Mouse (Mus musculus) ES-CJ7 (cell line): ENCODE measurements around the gene Shd.

Experiments used
- DNase-seq: peaks from one replicate; pipeline ENCODE4 v3.0.0; 2011; ENCODE audit warnings: low read depth, low spot score

The Shd gene

DNA sequence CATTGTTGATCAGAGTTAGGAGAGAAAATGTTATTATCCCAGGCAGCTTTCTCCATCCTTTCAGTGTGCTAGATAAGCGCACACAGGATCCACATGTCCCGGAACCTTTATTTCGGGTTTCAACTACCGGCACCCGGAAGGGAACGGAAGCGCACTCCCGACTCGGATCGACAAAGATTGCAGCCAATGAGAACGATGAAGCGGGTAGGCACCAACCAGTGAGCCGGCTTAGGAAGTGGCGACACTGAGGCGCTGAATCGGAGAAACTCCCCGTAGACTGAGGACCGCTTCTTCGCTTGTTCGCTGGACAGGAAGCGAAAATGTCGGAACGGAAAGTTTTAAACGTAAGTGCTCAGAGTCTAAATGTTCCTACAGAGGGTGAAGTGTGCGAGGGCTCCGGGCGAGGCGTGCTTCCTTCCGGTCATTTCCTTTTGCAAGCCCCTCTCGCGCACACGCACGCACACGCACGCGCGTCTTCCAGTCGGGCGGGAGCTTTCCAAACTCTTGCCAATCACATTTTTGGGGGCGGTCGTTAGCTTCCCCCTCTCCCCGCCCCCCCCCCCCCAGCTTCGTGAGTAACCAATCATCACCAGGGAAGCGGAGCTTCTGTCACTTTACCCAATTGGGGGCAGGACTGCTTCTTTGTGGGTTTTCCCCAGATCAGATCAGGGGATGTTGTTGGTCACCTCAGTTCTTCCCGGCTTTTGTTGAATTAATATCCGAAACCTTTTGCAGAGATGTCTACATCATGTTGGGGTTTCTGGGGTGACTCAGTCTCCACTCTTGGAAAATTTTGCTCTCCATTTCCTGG, 11.1 kb upstream of the Shd start, which contains the start of gene Yju2:
Yju2 (plus strand) TSS at position 182 of the 811 bp plus-strand sequence.
- DNase-seq, result peak; percentile 97

DNA sequence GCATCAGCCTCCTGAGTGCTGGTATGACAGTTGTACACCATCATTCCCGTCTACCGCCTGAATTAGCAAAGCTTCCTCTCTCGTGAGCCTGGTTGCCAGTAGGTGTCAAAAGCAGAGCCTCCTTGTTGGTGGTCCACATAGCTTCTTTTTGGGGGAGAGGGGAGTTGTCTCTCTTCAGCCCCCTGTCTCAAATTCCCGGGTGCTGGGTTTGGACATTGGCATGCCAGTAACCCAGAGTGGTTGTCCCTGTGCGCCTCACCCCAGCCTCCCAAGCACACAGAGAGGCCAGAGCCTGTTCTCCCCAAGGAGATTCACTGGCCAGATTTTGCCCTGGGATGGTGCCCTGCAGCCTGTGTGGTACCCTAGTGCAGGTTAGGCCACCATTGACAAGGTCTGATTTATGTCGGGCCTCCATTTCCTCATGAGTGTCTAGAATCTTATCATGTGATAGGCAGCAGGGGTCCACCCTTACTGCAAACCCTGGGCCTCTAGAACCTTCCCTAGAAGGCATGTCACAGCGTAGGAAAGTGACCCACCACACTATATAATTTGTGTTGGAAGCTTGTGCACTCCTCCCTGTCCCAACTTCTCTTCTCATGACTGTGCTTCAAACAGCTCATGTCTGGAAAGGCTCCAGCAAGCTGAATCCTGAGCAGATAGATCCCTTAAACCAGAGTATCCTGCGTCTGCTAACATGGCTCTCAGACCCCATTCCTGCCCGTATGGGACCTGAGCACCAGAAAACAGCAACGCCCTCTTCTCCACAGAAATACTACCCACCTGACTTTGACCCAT, 10.1 kb upstream of the Shd start:
- DNase-seq, result no peak

DNA sequence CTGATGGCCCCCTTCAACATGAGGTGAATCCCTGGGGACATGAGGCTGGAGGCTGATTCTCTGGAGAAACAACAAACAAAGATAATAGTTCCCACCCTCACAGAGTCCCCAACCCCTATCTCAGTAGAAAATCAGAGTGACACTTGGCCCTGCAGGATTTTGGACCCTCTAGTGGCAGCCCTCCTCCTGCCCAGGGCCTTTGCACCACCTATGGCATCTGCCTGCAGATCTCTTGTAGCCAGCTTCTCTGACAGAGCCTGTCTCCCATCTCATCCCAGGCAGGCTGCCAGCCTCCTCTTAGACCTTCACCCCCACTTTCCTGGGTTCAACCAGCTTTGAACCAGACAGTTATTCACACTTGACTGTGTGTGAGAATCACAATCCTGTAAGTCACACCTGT, 9.5 kb upstream of the Shd start:
- DNase-seq, result no peak

DNA sequence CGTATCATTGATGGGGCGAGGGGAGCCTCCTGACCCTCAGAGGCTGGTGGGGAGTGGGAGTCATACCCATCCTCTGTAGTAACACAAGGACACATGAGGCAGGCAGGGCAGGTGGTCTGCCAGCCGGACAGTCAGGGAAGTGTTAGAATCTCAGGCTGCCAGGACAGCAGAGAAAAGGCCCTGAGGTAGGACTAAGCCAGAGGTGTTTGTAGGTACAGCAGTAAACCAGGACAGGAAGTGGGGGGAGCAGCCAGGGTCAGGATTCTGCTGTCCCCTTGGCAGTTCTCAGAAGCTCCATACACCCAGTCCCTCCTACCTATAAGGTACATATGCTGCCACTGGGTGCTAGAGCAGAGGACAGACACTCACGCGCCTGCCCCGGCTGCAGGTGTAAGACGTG, 8.6 kb upstream of the Shd start:
- no peak for DNase-seq

DNA sequence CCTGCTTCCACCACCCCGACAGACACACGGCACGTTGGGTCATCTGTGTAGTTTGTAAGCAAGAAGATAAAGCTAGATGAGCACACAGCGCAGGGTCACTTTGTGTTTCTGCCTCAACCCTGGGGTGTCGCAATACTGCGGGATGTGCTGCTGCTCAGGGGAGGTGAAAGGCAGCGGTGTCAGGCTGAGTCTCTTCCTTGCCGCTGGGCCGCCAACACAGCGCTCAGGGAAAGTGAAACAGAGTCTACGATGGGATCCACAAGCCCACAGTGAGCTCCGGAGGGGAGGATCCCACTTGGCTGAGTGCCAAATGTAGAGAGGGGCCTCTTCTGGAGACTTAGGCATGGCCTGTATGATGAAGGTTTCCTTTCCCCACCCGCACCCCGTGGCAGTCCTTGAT, 7.1 kb upstream of the Shd start:
- DNase-seq, result no peak

DNA sequence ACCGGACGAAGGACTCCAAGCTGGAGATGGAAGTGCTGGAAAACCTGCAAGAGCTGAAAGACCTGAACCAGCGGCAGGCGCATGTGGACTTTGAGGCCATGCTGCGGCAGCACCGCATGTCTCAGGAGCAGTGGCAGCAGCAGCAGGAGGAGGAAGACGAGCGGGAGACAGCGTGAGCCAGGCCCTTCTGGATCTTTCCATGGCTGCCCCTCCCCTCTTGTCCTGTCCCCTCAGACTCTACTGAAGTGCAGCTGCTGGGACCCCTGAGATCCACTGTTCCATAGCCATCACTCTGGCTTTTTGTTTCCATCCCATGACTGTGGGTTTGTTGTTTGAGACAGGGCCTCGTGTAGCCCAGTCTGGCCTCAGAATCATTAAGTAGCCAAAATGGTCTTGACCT, 5.8 kb upstream of the Shd start:
- no peak for DNase-seq

DNA sequence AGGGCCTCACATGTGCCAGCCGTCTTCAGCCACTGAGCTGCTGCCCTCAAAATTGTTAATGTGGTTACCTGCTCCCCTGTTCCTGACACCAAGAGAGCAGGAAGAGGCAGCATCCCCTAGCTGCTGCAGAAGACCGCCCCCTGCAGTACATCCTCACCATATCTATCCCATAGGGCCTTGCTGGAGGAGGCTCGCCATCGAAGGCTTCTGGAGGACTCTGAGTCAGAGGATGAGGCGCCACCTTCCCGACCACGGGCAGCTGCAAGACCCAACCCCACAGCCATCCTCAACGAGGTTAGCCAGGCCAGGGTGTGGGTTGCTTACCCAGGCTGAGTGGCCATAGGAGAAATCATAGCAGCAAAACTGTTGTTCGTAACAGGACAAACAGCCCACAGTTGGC, 5.3 kb upstream of the Shd start:
- DNase-seq, result no peak

DNA sequence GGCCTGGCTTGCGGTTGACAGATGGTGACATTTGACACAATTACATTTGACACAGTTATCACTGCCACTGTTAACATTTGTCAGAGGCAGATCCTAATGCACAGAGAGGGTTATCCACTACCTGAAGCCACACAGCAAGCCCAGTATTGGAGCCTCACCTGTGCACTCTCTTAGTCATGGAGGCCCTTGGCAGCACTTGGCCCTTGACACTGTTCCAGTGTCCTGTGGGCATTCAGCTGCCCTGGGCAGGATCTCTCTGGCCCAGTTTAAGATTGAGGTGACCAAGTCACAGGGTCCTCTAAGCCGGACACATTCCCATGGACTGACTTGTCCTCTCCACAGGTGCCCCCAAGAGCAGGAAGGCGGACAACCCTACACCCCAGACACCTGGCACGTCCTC, 3.1 kb upstream of the Shd start:
- DNase-seq, result no peak

DNA sequence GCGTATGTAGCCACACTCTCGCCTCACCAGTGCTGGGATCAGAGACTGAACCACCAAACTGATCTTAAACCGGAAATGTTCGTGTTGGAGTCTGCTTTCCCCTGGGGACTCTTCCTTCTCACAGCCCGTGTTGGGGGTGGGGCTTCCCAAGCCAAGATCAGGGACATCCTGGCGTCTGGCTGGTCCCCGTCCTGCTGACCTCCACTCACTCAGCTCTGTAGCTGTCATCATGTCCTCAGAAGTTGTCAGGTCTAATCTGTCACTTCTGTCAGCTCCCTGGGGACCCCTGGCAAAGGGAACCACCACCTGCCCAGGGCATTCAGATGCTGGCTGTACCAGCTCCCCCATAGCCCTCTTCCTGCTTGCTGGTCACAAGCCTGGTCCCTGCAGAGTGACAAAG, 2.1 kb upstream of the Shd start:
- no peak for DNase-seq

DNA sequence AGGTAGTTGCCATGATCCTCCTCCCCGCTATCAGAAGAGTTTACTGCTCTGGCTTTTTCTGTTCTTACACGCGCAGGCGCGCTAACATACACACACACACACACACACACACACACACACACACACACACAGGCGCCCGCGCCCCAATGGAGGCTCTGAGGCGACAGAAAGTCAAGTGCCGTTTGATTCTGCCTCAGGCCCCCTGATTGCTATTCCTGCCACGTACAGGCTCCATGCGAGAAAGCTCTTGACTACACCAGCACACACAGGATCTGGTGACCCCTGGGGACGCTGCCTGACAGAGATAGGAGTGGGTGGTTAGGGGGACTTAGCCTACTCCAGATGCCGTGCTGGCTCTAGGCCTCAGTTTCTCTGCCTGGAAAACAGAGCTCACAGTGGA, 707 bp upstream of the Shd start:
- no peak for DNase-seq

DNA sequence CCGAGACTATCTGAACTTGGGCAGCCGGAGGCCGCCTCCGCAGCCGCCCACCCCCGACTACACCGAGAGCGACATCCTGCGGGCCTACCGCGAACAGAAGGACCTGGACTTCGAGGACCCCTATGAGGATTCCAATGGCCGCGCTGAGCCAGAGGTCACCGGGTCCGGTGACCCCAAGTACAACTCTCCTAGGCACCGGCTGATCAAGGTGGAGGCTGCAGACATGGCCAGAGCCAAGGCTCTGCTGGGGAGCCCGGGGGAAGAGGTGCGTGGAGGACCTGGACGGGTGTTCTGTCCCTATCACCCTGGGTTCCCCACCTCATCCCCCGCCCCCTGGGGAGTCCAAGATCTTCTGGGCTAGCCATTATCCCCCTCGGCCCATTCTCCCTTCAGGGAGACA, 1.2 kb downstream of the Shd start:
- no peak for DNase-seq

DNA sequence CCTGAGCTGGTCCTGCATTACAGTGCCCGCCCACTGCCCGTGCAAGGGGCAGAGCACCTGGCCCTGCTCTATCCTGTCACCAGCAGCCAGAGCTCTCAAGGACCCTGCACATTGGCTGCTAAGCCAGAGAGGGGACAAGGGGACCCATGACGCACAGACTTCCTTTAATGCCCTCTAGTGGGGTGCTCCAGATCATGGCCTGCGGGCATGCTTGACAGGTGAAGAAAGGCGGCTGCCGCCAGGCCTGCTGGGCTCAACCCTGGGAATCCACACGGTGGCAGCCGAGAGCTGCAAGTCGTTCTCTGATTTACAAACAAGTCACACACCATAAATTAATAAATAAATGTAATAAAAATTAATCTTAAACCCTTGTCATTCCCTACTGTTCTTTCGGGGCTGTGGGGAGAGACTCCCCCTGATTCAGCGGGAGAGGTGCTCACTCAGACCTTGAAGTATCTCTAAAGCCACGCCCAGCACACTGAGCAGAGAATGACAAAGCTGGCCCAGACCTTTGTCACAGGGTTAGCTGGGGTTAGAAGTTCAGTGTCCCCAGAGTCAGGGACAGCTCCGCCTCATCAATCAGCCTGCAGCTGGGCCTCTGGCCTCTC, 6.1 kb downstream of the Shd start:
- DNase-seq, result peak; percentile 79

DNA sequence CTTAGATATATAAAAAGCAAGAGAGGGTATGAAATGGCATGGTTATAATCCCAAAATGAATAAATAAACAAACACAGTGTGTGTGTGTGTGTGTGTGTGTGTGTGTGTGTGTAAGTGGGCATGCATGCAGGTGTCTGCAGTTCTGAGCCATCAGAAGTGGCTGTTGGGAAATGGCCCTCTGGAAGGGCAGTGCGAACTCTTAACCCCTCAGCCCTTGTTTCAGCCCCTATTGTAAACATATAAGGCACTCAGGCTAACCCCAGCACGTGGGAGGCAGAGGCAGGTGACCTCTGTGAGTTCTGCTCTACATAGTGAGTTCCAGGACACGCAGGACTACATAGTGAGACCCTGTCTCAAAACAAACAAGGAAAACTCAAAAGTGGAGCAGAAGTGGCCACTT, 7.0 kb downstream of the Shd start:
- DNase-seq, result no peak

DNA sequence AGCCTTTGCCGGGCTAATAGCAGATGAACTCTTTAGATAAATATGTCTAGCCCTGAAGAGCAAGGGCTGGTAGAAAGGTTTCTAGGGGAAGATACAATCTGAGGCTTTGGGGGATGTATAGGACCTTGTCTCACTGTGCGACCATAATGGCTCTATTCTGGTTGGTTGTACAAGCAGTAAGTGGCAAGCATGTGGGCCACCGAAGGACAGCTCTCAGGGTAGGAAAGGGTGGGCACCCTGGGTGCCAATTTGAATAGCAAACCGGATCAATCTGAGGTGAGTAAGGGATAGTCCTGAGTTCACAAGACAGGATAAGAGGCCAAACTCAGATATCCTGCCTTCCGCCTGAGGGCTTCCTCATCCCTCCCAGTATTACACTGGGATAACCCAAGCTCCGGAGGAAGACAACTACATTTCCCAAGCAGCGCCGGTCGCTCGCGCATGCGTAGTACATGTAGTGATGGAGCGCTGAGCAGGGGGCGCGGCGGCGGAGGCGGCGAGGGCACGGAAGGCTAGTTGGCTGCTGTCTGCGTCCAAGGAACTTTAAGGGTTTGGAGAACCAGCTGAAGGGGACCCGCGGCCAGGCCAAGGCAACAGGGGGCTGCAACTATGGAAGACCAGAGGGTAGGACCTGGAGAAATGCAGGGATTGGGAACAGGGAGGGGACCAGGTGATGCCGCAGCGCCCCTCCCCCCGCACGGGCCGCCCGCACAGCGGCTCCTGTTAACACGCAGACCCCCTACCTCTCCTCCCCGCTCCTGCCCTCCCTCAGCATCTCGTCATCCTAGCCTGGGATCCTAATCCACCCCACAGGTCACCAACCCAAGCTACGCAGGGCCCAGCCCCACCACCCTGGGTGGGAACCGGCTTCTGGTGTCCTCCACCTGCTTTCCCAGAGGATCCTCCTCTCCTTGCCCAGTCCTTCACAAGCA, 16.0 kb downstream of the Shd start, which contains the start of gene Fsd1:
Fsd1 (plus strand) TSS at position 480 of the 932 bp plus-strand sequence.
- peak; percentile 91 for DNase-seq

DNA sequence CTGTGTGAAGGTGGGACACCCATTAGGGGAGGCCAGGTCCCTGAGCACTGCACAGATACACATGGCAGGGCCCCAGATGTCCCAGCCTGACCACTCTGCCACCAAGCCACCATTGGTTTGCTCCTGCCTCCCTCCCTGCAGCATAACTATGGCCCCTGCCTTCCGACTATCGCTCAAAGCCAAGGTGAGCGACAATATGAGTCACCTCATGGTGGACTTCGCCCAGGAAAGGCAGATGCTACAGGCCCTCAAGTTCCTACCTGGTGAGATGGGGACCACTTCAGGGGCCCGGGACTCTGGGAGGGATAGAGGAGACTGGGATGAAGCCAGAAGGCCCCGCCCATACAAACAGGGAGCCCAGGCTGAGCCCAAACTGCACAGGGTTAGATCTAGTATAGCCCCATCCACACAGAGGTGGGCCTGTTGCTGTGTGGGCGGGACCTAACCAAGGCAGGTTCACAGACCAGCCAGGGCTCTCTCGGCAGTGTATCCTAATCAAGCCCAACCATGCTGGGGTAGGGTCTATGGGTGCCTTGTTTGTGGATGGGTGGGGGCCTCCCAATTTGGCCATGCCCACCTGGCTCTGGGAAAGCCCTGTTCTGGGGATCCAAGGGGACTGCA, 20.1 kb downstream of the Shd start:
- DNase-seq, result no peak

DNA sequence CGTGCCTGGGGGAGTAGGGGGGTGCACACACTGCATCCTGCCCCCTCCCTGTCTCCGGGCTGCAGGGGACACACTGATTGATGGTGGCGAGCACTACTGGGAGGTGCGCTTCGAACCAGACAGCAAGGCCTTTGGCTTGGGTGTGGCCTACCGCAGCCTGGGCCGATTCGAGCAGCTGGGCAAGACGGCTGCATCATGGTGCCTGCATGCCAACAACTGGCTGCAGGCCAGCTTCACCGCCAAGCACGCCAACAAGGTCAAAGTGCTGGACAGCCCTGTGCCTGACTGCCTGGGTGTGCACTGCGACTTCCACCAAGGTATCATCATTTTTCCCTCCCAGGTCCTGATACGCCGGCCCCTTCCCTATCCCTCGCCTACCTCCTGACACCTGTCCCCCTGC, 25.7 kb downstream of the Shd start:
- no peak for DNase-seq

DNA sequence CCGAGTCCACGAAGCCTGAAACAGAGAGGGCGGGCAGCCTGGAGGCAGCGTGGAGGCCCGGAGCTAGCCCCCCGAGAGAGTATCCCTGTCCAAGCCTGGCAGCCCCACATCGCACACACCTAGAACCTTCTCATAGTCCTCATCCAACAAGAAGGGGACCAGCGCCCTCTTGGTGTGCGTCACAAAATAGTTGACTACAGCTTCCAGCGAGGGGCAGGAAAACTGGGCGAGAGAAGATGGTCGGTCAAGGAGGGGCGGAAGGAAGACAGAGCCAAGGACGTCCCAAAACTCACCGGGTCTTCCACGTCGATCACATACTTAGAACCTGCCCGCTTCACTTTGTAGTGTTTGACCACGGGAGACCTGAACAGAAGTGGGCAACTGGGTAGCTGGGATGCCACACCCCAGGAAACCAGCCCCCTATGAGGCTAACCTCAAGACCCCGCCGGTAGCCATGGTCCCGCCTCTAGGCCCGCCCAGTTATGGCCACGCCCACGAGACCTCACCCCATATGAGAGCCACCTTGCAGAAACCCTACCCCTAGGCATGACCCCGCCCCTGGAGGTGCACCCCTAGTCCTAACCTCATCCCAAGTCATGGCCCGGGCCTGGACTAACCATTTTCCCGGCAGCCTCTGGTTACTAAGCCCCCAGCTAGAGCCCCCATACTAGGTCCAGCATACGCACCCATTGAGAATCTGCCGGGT, 29.7 kb downstream of the Shd start:
- DNase-seq, result peak; percentile 79

DNA sequence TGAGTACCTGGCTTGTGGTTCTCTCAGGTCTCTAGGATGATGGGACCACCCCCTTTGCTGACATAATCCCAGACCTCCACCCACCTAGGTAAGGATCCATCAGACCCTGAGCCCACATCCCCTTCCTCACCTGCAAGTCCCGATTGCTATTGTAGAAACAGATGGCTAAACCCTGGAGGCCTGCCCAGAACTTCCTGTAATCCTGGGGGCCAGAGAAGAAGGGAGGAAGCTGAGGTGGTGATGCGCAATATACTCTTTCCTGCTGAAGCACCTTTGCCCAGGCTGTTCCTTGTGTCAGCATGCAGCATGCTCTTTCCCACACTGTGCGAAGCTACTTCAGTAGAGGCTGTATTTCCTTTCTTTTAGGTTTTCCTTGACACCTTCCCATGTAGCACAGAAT, 32.7 kb downstream of the Shd start:
- DNase-seq, result no peak

DNA sequence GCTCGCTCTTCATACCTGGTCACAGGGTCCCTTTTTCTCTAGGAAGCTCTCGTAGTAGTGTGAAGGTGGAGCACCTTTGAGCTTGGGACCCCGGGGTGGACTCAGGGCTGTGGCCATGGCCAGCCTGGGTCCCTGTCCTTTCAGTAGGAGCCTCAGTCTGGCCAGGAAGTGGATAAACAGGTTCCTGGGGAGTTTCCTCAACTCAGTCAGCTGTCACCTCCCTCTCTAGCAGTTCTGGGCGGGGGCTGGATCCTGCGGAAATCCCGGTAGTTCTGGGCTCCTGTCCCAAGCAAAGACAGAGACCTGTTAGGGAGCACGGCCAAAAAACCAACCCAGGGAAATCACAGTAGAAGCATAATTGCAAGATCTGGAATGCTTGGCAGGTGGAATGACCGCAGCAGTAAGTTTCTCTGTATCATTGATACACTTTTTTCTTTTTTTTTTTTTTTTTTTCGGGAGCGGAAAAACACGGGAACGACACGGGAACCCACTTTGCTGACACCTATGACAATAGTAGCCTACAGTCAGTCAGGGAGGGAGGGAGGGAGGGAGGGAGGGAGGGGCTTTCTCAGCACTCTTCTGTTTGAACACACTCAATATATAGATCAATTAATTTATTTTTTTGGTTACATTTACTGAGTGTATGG, 35.3 kb downstream of the Shd start, which contains the start of the genes Stap2 and Mpnd:
Stap2 (minus strand) TSS at position 170 of the 647 bp plus-strand sequence.
Mpnd (plus strand) TSS at position 297 of the 647 bp plus-strand sequence.
- peak; percentile 56 for DNase-seq

DNA sequence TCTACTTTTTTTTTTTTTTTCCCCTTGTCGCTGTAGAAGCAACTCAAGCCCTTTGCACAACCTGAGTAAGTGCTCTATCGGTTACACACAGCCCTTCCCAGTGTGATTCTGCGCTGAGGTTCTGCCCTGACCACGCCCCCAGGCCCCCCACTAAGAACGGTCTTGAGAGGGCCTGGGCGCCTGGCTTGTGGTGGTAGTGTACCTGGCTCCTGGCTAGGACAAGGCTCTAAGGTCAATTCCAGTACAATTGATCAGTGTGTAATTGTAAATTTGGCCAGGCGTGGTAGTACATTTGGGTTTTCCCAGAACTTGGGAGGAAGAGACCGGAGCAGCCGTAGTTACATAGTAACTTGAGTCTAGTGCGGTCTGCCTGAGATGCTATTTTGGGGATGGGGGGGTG, 36.7 kb downstream of the Shd start:
- DNase-seq, result peak; percentile 83
